16 mouse cellular contexts compared by ENCODE assay signal in the genomic region with DNA sequence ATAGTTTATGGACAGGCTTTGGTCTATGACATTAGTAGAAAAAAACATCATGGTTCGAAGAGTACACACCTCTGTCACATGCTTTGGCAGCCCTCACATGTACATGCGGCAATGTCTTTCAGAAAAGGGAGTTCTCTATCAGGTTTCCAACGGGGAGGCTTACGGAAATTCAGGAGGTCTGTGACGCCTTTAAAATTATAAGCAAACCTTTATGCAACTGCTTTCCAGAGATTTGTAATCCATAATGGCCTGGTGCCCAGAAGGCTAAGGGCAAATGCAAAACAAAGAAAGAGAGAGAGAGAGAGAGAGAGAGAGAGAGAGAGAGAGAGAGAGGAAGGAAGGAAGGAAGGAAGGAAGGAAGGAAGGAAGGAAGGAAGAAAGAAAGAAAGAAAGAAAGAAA.
"Had no signal": no experiment of that assay in that cellular context is flagged by ENCODE, and none has a peak within 500 bp of the region (broad histone marks: within the 10 kb centered on the region; RNA-seq: fewer than 3 reads in every experiment).

No protein-coding gene starts in this region.

- ATAC-seq: midbrain, embryonic 16.5 days had no signal

- DNase-seq: lung, adult 18-20 months; lung, postnatal 4 days; midbrain, embryonic 14.5 days; right cerebral cortex, postnatal 14 days; thymus, adult 2 months; thymus, postnatal 25 days; thymus, postnatal 4 days had no signal

- H3K27ac ChIP-seq: midbrain, embryonic 10.5 days; midbrain, embryonic 12.5 days; neural tube, embryonic 13.5 days; neural tube, embryonic 15.5 days; stomach, embryonic 15.5 days; stomach, postnatal 0 days had no signal

- H3K36me3 ChIP-seq: midbrain, embryonic 10.5 days; midbrain, embryonic 12.5 days; neural tube, embryonic 13.5 days; neural tube, embryonic 15.5 days; stomach, embryonic 15.5 days had no signal

- H3K4me3 ChIP-seq: midbrain, embryonic 10.5 days; midbrain, embryonic 12.5 days; myocyte; neural tube, embryonic 13.5 days; neural tube, embryonic 15.5 days; stomach, embryonic 15.5 days had no signal

- H3K4me1 ChIP-seq: midbrain, embryonic 12.5 days; neural tube, embryonic 13.5 days; neural tube, embryonic 15.5 days had no signal

- H3K9ac ChIP-seq: lung, embryonic 14.5 days; midbrain, embryonic 12.5 days; neural tube, embryonic 13.5 days; neural tube, embryonic 15.5 days; stomach, embryonic 15.5 days had no signal

- H3K27me3 ChIP-seq: neural tube, embryonic 15.5 days; stomach, embryonic 15.5 days had no signal

- H3K4me2 ChIP-seq: lung, embryonic 14.5 days; midbrain, embryonic 12.5 days; neural tube, embryonic 13.5 days; neural tube, embryonic 15.5 days; stomach, embryonic 15.5 days had no signal

- H3K9me3 ChIP-seq: midbrain, embryonic 10.5 days; midbrain, embryonic 12.5 days; neural tube, embryonic 13.5 days; neural tube, embryonic 15.5 days; stomach, embryonic 15.5 days had no signal
